Mouse (Mus musculus): Measurements from ENCODE around the gene Btbd3.

GRCm38 (mm10) chr2:138405753-138406528 lies 149.6 kb downstream of the Btbd3 start:
- TF ChIP-seq CTCF (IDR thresholded peaks at IDR 0.05; ENCODE audit: low read depth, low read length) = no peak
- no peak for TF ChIP-seq POLR2A (IDR thresholded peaks at IDR 0.05; ENCODE audit: borderline replicate concordance, low read depth, low read length)

Measured in bone marrow macrophage, adult 2 months (primary cell).